Mouse (Mus musculus): ENCODE data around the gene Ggn. TPM values are rescaled to one million over a fixed set of nuclear protein-coding genes. Genes with fewer than 3 reads are reported as not detected.
"Not testable (repeated sequence)": the region's sequence is repeated elsewhere in the genome, so short reads cannot be mapped to it uniquely, and the experiment has no call there.

Ggn gene
- polyA plus RNA-seq, 1 experiment from 2014 or later: 0.36 TPM

DNA sequence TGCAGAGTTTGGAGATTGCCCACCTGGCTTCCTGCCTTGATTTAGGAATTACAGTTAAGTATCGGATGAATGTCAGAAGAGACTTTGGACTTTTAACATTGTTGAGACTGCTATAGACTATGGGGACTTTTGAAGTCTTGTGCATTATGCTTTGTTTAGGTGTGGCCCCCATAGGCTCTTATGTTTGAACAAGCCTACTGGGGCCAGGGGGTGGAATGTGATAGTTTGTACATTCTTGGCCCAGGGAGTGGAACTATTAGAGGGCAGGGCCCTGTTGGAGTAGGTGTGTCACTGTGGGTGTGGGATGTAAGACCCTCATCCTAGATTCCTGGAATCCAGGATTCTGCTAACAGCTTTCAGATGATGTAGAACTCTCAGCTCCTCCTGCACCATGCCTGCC, 24.2 kb downstream of the Ggn start:
- H3K36me3 ChIP-seq (replicated peaks; ENCODE audit: control insufficient read depth, insufficient read depth); H3K9me3 ChIP-seq (ENCODE audit: control insufficient read depth, low read length); ATAC-seq (ENCODE audit: low FRiP score); H3K4me3 ChIP-seq (replicated peaks; ENCODE audit: low read length); H3K9ac ChIP-seq; H3K27ac ChIP-seq; H3K4me2 ChIP-seq (replicated peaks); H3K27me3 ChIP-seq (ENCODE audit: control insufficient read depth, insufficient read depth, low read length); DNase-seq (ENCODE audit: low spot score); H3K4me1 ChIP-seq (replicated peaks; ENCODE audit: control insufficient read depth, insufficient read depth, low read length): not testable (repeated sequence)
- WGBS: 100% methylated on average over 1 of the region's 1 CpGs

- Histone ChIP-seq H3K27me3 (ENCODE audit: control insufficient read depth, insufficient read depth, low read length) (no peaks in the 10 kb centered on the region), H3K4me2 (replicated peaks) (no peak overlapping the region), H3K36me3 (replicated peaks; ENCODE audit: control insufficient read depth, insufficient read depth) (no peaks in the 10 kb centered on the region), H3K9me3 (ENCODE audit: control insufficient read depth, low read length) (no peaks in the 10 kb centered on the region), H3K9ac (no peak overlapping the region), H3K4me3 (replicated peaks; ENCODE audit: low read length) (no peak overlapping the region), H3K4me1 (replicated peaks; ENCODE audit: control insufficient read depth, insufficient read depth, low read length) (no peaks in the 10 kb centered on the region), H3K27ac (no peak overlapping the region)
- no peak for ATAC-seq (ENCODE audit: low FRiP score)
- no peak for DNase-seq (ENCODE audit: low spot score)
- 88% methylated on average over 6 of the region's 6 CpGs for WGBS
Observed at GRCm38 (mm10) chr7:29202577-29202976, 32.6 kb downstream of the Ggn start.

- peak overlapping the region; percentile 30; the same call in 1 of the 2 replicates for H3K4me3 ChIP-seq (replicated peaks; ENCODE audit: low read length)
- WGBS: 34% methylated on average over 15 of the region's 15 CpGs
- H3K4me1 ChIP-seq (replicated peaks; ENCODE audit: control insufficient read depth, insufficient read depth, low read length); DNase-seq (ENCODE audit: low spot score); H3K9me3 ChIP-seq (ENCODE audit: control insufficient read depth, low read length); H3K9ac ChIP-seq; H3K27ac ChIP-seq; H3K36me3 ChIP-seq (replicated peaks; ENCODE audit: control insufficient read depth, insufficient read depth): not testable (repeated sequence)
- peak overlapping the region; percentile 48 for H3K4me2 ChIP-seq (replicated peaks)
- 0 out of 2 replicates have a peak, but pooled peaks have one; percentile 13 for ATAC-seq (ENCODE audit: low FRiP score)
- peaks cover 10% of the 10 kb centered on the region; the same call in 1 of the 2 replicates for H3K27me3 ChIP-seq (ENCODE audit: control insufficient read depth, insufficient read depth, low read length)
Observed at GRCm38 (mm10) chr7:29211013-29211412, 41.0 kb downstream of the Ggn start.

- Histone ChIP-seq H3K9me3 (ENCODE audit: control insufficient read depth, low read length) (no peaks in the 10 kb centered on the region), H3K36me3 (replicated peaks; ENCODE audit: control insufficient read depth, insufficient read depth) (no peaks in the 10 kb centered on the region), H3K27ac (no peak overlapping the region), H3K9ac (0 out of 2 replicates have a peak overlapping the region, but pooled peaks have one; percentile 26), H3K4me3 (replicated peaks; ENCODE audit: low read length) (peak overlapping the region; percentile 30), H3K4me2 (replicated peaks) (peak overlapping the region; percentile 48), H3K27me3 (ENCODE audit: control insufficient read depth, insufficient read depth, low read length) (peaks cover 10% of the 10 kb centered on the region; the same call in 1 of the 2 replicates), H3K4me1 (replicated peaks; ENCODE audit: control insufficient read depth, insufficient read depth, low read length) (0 out of 2 replicates have a peak, but pooled peaks cover 7% of the 10 kb centered on the region)
- 5% methylated on average over 34 of the region's 34 CpGs for WGBS
- peak; percentile 41; the same call in 1 of the 2 replicates for ATAC-seq (ENCODE audit: low FRiP score)
- peak; percentile 55 for DNase-seq (ENCODE audit: low spot score)
Observed at GRCm38 (mm10) chr7:29211415-29212198, 41.6 kb downstream of the Ggn start.

- WGBS: 14% methylated on average over 26 of the region's 26 CpGs
- no peak for DNase-seq (ENCODE audit: low spot score)
- no peak overlapping the region for H3K27ac ChIP-seq
Observed at GRCm38 (mm10) chr7:29212199-29212765, 42.3 kb downstream of the Ggn start.

GRCm38 (mm10) chr7:29212775-29213560, 43.0 kb downstream of the Ggn start:
- not testable (repeated sequence) for DNase-seq (ENCODE audit: low spot score); H3K9me3 ChIP-seq (ENCODE audit: control insufficient read depth, low read length); H3K4me1 ChIP-seq (replicated peaks; ENCODE audit: control insufficient read depth, insufficient read depth, low read length); ATAC-seq (ENCODE audit: low FRiP score); H3K27ac ChIP-seq; H3K36me3 ChIP-seq (replicated peaks; ENCODE audit: control insufficient read depth, insufficient read depth)
- peak overlapping the region; percentile 53 for H3K4me2 ChIP-seq (replicated peaks)
- WGBS: 18% methylated on average over 40 of the region's 40 CpGs
- peak overlapping the region; percentile 18 for H3K4me3 ChIP-seq (replicated peaks; ENCODE audit: low read length)
- peaks cover 10% of the 10 kb centered on the region; the same call in 1 of the 2 replicates for H3K27me3 ChIP-seq (ENCODE audit: control insufficient read depth, insufficient read depth, low read length)
- peak overlapping the region; percentile 11; the same call in 1 of the 2 replicates for H3K9ac ChIP-seq

More at GRCm38 (mm10) chr7:29212199-29212765, 42.3 kb downstream of the Ggn start:
- Histone ChIP-seq H3K4me3 (replicated peaks; ENCODE audit: low read length) (no peak overlapping the region), H3K4me1 (replicated peaks; ENCODE audit: control insufficient read depth, insufficient read depth, low read length) (0 out of 2 replicates have a peak, but pooled peaks cover 7% of the 10 kb centered on the region), H3K9ac (no peak overlapping the region), H3K27me3 (ENCODE audit: control insufficient read depth, insufficient read depth, low read length) (peaks cover 10% of the 10 kb centered on the region; the same call in 1 of the 2 replicates), H3K9me3 (ENCODE audit: control insufficient read depth, low read length) (no peaks in the 10 kb centered on the region), H3K4me2 (replicated peaks) (peak overlapping the region; percentile 53), H3K36me3 (replicated peaks; ENCODE audit: control insufficient read depth, insufficient read depth) (no peaks in the 10 kb centered on the region)
- no peak for ATAC-seq (ENCODE audit: low FRiP score)

- H3K9ac ChIP-seq: peak within 1 kb of the TSS; percentile 11; the same call in 1 of the 2 replicates
- H3K4me1 ChIP-seq (replicated peaks; ENCODE audit: control insufficient read depth, insufficient read depth, low read length): 0 out of 2 replicates have a peak, but pooled peaks cover 7% of the 10 kb centered on the region
- ATAC-seq (ENCODE audit: low FRiP score) (peak; percentile 82), DNase-seq (ENCODE audit: low spot score) (peak; percentile 60)
- peaks cover 10% of the 10 kb centered on the region; the same call in 1 of the 2 replicates for H3K27me3 ChIP-seq (ENCODE audit: control insufficient read depth, insufficient read depth, low read length)
- no peaks in the 10 kb centered on the region for H3K9me3 ChIP-seq (ENCODE audit: control insufficient read depth, low read length)
- H3K4me2 ChIP-seq (replicated peaks): peak within 1 kb of the TSS; percentile 53
- H3K27ac ChIP-seq: no peak within 1 kb of the TSS
- no peaks in the 10 kb centered on the region for H3K36me3 ChIP-seq (replicated peaks; ENCODE audit: control insufficient read depth, insufficient read depth)
- 2% methylated on average over 20 of the region's 20 CpGs for WGBS
- peak within 1 kb of the TSS; percentile 18 for H3K4me3 ChIP-seq (replicated peaks; ENCODE audit: low read length)
Observed at GRCm38 (mm10) chr7:29213675-29214082, 43.7 kb downstream of the Ggn start, which contains the start of gene Catsperg1. TSS of gene Catsperg1 (minus strand) at chr7:29214035.

- 57% methylated on average over 2 of the region's 2 CpGs for WGBS
- Histone ChIP-seq H3K9ac (no peak overlapping the region), H3K9me3 (ENCODE audit: control insufficient read depth, low read length) (0 out of 2 replicates have a peak, but pooled peaks cover 3% of the 10 kb centered on the region), H3K36me3 (replicated peaks; ENCODE audit: control insufficient read depth, insufficient read depth) (no peaks in the 10 kb centered on the region), H3K4me3 (replicated peaks; ENCODE audit: low read length) (no peak overlapping the region), H3K27me3 (ENCODE audit: control insufficient read depth, insufficient read depth, low read length) (peaks cover 10% of the 10 kb centered on the region; the same call in 1 of the 2 replicates), H3K27ac (no peak overlapping the region), H3K4me2 (replicated peaks) (peak overlapping the region; percentile 53; the same call in 1 of the 2 replicates), H3K4me1 (replicated peaks; ENCODE audit: control insufficient read depth, insufficient read depth, low read length) (0 out of 2 replicates have a peak, but pooled peaks cover 7% of the 10 kb centered on the region)
- DNase-seq (ENCODE audit: low spot score) (no peak), ATAC-seq (ENCODE audit: low FRiP score) (no peak)
Observed at GRCm38 (mm10) chr7:29214236-29214635, 44.2 kb downstream of the Ggn start.

Measured in hindbrain, embryonic 14.5 days (tissue).